Mouse (Mus musculus): ENCODE data around the gene Aplf.
"Not testable (repeated sequence)": the region's sequence is repeated elsewhere in the genome, so short reads cannot be mapped to it uniquely, and the experiment has no call there.

The Aplf gene

DNA sequence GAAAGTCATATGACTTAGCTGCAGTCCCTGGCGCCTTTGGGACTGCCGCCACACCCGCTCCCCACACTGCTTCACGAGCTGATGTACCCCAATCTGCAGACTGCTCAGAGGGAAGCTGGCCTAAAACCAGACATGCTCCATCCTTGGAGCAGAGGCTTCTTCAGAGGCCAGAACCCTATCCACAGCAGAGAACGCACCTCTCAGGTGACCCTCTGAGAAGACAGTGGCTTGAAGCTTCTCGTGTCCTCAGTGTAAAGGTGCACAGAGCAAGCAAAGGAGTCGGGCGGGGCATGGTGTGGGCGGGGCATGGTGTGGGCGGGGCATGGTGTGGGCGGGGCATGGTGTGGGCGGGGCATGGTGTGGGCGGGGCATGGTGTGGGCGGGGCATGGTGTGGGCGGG is 43.1 kb downstream of the Aplf start:
- not testable (repeated sequence) for ATAC-seq (ENCODE audit: low TSS enrichment)

DNA sequence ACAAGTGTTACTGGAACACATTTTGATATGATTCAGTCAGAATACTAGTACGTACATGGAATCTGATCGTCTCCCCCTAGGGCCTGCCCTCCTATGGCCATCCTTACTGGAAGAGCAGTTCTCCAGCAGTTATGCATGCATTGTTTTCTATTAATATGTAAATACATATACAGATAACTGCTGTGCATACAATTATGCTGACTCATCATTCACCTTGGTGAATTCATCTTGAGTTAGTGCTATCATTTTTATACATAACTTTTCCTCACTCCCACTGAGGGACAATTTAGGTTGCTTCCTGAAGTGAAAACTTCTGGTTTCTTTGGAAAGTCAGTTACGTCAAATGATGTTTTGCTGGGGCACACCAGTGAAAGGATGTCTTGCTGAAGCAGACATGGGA is 48.8 kb downstream of the Aplf start:
- ATAC-seq (ENCODE audit: low TSS enrichment): no peak

DNA sequence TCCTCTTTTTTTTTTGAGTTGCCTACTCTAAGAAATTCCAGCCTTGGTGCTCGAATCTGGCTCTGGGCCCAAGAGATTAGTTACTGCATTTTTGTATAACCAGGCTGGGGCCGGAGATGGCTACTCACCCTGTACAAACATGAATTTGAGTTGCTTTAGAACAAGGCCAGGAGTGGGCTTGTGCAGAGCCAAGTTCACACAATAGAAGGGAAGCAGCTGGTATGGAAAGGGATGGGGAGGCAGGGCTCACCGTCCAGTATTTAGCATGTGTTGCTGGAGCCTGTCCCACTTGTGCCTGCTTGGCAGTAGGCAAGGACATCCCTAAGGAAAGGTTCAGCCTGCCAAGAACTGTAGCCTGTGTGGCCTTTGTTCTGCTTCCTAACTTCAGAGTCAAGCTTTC is 50.7 kb downstream of the Aplf start:
- peak; percentile 38; the same call in 1 of the 2 replicates for ATAC-seq (ENCODE audit: low TSS enrichment)

DNA sequence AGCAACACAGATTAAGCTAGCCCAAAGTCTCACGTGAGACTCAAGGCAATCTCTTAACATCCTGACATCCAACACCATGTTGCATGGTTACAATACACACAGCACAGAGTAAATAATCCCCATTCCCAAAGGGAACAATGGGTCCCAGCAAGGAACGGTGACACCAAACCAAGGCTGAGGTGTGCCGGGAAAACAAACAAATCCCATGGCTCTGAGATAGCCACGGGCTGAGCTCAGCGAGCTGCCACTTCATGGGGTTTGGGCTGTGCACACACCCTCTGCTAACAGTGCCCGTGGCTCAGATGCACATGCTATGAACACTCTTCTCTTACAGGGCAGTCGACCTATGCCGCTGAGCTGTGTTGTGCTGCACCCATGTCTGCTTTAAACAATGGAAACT is 54.0 kb downstream of the Aplf start:
- no peak for ATAC-seq (ENCODE audit: low TSS enrichment)

DNA sequence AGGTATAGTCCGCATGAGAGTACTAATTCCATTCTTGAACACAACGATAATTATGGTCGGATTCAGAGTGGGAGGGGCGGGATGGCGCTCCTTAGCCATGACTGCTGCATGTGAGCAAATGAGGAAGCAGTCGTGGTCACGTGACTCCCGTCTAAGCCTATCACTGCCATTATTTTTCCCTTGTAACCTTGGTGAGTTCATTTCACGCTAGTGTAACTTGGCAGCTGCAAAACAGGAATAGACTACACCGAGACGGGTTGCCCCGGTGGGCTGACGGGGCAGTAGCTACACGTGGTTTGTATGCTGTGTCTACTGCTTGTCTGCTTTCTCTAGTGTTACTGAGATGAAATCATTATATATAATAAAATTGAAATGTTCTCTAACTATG is 56.3 kb downstream of the Aplf start:
- ATAC-seq (ENCODE audit: low TSS enrichment): no peak

DNA sequence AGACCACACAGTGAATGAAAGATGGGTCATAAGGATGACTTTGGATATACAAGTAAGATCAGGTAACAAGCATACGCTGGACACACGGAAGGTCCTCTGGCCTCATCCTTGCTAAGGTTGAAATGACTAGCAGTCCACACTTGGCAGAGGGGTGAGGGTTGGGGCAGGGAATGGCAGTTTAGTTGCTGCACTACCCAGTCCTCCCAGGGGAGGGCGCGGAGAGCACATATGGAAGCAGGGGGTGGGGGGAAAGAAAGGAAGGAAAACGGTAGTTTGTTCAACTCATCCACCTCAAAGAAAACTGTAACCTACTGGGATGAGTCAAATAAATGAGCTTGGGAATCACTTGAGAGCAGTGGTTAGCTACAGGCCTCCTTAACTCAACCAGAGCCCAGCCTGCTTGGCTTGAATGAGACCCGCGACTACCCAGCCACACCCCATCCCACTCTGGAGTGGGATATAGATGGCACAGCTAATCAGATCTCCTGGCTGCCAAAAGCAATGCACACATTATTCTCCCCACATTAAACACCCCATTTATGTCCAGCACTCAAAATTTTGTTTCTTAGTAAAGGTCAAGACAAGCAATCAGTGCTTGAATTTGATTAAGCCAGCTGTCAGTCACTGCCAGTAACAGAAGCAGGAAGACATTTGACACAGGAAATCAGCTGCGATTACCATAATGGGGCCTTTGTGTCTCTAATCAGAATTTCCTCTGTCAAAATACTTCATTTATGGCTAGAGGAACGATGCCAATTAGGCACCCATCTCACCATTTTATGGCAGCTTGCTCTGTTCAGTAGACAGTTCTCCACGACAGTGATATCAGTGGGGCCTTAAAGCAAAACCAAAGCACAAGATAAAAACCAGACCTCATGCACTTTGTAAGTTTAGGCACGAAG is 56.9 kb downstream of the Aplf start:
- no peak for ATAC-seq (ENCODE audit: low TSS enrichment)

DNA sequence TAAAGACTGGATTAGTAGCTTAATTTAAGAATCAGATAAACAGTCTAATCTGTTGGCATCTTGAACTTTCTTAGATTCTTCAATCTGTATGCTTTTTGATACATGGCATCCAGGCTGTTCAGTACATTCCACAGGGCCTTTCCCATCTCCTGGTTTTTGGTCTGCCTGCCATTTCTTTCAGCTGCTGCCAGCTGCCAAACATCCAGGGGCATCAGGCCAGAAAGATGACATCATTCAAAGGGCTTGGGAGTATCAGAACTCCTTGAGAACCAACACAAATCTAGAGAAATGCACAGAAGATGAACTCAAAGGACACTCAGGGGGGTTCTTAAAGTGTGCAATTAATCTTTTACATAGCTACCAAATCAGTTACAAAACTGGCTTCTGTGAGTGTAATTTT is 72.2 kb downstream of the Aplf start:
- no peak for ATAC-seq (ENCODE audit: low TSS enrichment)

DNA sequence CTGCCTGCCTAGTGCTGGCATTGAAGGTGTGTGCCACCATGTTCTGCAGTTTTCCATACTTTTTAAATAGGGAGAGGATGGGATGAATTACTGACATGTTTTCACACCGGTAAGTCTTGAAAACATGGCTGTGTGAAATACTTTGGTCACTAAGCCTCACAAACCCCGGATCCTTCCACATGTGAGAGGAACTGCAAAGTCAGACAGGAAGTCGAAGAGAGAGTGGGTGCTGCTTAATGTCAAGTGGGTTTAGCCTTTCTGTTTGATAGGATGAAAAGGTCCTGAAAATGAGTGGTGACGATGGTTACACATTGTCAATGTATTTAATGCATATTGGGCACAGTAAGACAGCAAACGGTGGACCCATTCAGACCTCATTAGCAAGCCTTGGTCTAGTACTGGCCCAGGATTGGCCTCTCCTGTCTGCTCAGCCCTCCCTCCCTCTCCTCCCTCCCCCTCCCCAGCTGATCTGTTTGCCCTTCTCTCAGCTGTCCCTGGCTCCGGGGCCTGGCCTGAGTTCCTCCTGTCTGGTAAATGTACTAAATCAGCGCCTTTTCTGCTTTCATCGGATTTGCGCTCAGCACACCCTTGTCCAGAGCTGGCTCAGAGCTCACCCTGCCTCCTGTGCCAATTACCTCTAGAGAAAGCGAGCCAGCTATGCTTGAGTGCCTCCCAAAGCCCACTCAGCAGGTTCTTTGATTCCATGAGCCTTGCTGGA is 74.7 kb downstream of the Aplf start:
- no peak for ATAC-seq (ENCODE audit: low TSS enrichment)

DNA sequence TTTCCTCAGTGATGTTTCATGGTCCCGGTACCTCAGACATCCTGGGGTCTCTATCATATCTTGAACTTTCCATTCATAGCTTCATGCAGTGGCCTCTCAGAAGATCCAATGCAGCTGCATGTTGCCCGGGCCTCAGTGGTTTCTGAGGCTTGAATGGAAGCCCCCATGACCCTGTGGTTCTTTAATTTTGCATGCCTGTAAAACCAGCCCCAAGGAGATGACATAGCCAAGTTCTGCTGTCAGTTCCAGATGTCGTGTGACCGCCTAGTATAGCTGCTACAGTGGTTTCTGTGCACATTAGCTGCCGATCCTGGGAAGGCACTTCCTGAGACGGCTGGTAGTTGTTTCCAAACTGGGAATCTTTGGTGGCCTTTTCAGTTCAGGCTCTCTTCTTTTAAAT is 77.8 kb downstream of the Aplf start:
- ATAC-seq (ENCODE audit: low TSS enrichment): no peak

DNA sequence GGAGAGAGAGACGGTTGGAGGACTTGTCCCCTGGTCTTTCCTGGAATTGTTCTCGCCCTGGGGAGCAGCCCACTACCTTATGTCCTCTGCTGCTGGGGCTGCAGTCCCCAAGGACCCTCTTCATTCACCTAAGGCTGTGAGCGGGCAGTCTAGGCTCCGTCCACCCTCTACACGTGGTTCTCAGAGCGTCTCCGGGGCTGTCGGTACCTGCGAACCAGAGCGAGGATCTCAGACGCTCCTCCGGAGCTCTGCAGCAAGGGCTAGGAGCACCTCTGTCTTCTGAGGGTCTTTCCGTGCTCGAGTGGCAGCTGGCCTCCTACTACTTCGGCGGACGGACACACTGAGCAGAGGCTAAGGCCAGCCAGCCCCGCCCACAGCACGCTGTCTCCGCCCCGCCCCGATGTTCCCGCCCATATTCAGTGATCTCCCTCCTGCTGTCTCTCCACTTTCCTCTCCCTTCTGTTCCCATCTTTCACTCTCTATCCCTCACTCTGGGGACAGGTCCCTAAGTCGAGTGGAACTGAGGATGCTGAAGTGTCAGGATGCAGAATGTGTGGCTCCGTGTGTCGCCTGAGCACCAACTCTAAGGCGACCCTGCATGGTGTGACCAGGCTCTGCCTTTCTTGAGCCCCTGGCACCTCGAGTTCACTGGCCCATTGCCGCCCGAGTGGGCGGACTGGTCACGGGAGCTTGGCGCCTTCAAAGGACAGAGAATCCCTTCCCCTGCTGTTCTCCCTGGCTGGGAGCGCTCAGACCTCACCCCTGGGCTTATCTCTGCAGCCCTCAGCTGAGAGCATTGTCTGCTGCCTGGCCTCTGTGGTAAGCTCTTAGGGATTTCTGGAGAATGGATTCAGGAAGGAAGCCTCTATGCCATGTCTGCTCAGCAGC is 81.4 kb downstream of the Aplf start, which contains the start of gene Prokr1:
TSS of gene Prokr1 (minus strand) at position 350 of the 888 bp plus-strand sequence.
- peak; percentile 69 for ATAC-seq (ENCODE audit: low TSS enrichment)

DNA sequence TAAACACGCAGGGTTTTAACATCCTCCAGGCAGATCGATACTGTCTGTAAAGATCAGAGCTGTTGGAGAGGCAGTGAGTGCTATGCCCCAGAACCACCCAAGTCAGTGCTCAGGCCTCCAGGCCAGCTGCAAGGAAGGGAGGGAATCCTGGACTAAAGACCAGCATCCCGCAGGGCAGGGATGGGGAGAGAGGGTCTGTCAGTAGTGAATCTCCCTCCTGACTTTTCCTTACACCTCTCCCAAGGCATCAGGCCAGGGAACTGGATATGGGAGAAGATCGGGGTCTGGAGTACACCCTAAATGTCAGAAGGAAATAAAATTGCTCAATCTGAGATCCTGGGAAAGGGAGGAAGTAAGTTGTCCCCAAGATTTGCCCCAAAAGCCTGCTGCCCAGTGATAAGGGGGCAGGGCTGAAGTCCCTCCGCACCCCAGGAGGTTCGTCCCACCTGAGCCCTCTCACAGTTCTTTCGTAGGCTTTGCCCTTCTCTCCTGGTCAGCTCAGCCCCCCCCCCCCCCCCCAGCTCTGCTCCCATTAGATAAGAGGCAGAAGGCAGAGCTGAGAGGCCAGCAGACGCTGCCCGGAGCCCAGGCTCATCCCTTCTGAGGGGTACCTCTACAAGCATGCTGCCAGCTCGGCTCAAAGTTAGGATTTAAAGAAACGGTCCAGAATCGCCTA is 82.1 kb downstream of the Aplf start:
- ATAC-seq (ENCODE audit: low TSS enrichment): no peak

DNA sequence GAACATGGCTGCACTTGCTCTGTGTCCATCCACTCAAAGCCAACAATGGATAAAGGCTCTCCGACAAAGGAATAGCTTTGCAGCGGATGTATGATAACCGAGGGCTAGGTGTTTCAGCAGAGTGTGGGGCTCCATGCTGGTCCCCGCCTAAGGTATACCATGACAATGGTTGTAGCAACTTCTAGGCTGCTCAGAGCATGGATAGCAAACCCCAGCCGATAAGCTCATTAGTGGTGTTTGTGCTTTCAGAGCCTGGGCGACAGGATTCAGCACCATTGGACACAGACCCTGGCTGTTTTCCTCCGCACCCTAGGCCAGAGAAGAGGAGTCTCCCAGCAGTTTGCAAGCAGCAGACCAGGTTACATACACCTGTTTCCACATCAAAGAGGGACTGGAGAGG is 88.0 kb downstream of the Aplf start:
- ATAC-seq (ENCODE audit: low TSS enrichment): no peak

DNA sequence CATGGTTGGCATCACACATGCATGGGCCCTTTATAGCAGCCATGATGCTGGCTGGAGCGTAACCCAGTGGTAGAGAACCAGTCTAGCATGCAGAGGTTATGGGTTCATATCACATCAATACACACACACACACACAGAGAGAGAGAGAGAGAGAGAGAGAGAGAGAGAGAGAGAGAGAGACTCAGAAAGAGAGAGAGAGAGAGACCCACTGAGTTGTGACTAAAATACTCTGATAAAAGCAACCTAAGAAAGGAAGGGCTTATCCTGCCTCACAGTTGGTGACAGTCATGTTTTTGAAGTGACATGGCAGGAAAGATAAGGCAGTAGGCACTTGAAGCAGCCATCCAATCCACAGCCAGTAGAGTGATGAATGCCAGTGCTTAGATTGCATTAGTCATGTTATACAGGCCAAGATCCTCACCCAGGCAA is 88.8 kb downstream of the Aplf start:
- no peak for ATAC-seq (ENCODE audit: low TSS enrichment)

DNA sequence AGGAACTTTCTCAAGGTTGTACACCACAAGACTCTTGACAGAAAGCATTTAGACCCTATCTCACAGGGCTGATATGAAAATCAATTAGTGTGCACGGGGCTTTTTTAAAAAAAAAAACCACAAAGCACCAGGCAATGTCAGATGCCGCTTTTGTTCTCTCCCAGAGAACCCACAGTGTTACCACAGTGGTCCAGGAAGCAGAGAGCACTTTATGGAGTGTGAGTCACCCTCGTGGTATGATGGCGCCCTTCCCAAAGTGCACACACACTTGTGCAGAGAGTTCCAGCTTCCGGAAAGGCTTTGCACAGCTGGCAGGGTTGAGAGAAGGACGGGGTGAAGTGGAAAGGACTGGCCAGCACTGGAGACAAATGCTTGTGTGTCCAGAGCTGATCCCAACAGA is 89.5 kb downstream of the Aplf start:
- no peak for ATAC-seq (ENCODE audit: low TSS enrichment)

DNA sequence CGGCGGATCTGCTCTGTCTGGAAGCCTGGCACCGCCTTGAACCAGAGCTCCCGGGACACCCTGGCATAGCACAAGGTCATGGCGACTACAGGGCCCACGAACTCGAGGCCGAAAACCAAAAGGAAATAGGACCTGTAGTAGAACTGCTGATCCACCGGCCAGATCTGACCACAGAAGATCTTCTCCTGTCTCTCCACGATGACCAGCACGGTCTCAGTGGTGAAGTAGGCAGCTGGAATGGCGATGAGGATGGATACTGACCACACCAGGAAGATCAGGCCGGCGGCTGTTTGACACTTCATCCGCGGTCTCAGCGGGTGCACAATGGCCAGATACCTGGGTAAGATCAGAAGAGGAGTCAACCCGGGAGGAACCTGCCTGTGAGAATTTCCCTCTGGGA is 90.4 kb downstream of the Aplf start:
- no peak for ATAC-seq (ENCODE audit: low TSS enrichment)

DNA sequence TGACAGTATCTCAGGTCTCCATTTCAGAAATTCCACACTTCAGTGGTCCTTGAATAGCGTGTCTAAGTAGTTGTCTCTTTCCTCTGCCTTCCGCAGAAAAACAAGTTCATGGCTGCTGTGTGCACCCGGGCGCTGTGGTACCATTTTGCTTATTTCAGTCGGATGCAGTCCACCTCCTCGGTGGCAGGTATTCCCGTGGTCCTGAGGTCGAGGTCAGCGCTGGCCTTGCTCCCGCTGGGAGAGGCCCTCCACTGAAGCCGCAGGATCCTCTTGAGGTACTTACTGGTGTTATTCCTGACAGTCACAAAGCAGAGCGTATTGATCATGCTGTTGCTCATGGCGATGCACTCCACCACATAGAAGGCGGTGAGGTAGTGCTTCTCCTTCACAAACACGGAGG is 90.9 kb downstream of the Aplf start:
- ATAC-seq (ENCODE audit: low TSS enrichment): no peak

Data from frontal cortex, adult (tissue).